In the genomic region with DNA sequence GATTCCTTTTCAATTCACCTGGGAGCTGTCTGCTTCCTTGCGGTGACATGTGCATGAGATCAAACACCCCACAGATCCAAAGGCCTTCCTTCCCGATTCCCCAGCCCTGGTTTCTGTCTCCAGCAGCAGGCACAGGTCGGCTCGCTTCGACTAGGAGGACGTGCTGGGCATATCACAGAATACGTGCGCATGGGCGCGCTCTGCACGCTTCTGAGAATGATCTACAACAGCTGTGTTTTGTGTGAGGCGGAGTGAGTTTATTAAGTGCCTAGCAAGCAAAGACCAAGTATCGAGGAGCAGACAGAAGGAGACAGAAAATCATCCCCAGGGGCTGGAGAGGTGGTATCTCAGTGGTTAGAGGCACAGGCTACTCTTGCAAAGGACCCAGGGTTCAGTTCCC, we compare ENCODE assay signal across 20 mouse cellular contexts. TPM values are rescaled to one million over a fixed set of nuclear protein-coding genes. Genes with fewer than 3 reads are reported as not detected.
A peak's percentile ranks its signal among the peaks of the same experiment; 100 is the strongest.
DNase-seq lines count a peak whose midpoint lies in the region; ATAC-seq and TF ChIP-seq lines count a peak whose summit lies in the region.
"Had no signal": no experiment of that assay in that cellular context is flagged by ENCODE, and none has a peak within 500 bp of the region (broad histone marks: within the 10 kb centered on the region; RNA-seq: fewer than 3 reads in every experiment).

No protein-coding gene starts in this region.

- no peaks in the 10 kb centered on the region for H3K36me3 ChIP-seq in lung, embryonic 15.5 days
- H3K36me3 ChIP-seq in stomach, embryonic 14.5 days (ENCODE audit: control insufficient read depth, insufficient read depth, low read length), result no peaks in the 10 kb centered on the region
- no peaks in the 10 kb centered on the region for H3K36me3 ChIP-seq in stomach, postnatal 0 days (ENCODE audit: control insufficient read depth, insufficient read depth, low read length)
- H3K36me3 ChIP-seq in limb, embryonic 10.5 days, result no peaks in the 10 kb centered on the region
- H3K36me3 ChIP-seq in thymus, adult 2 months (ENCODE audit: control insufficient read depth, insufficient read depth, low read length), result no peaks in the 10 kb centered on the region
- H3K36me3 ChIP-seq: embryonic facial prominence, embryonic 15.5 days; heart, embryonic 12.5 days had no signal

- H3K27me3 ChIP-seq in lung, embryonic 15.5 days, result no peaks in the 10 kb centered on the region
- H3K27me3 ChIP-seq in stomach, embryonic 14.5 days (ENCODE audit: control insufficient read depth, insufficient read depth, low read length), result no peaks in the 10 kb centered on the region
- no peaks in the 10 kb centered on the region for H3K27me3 ChIP-seq in stomach, postnatal 0 days (ENCODE audit: control insufficient read depth, insufficient read depth, low read length)
- H3K27me3 ChIP-seq in limb, embryonic 10.5 days (ENCODE audit: low read depth, poor library complexity, severe bottlenecking), result no peaks in the 10 kb centered on the region
- H3K27me3 ChIP-seq in thymus, adult 2 months (ENCODE audit: control insufficient read depth, insufficient read depth, low read length), result no peaks in the 10 kb centered on the region
- H3K27me3 ChIP-seq: embryonic facial prominence, embryonic 15.5 days; heart, embryonic 12.5 days had no signal

- H3K4me2 ChIP-seq in lung, embryonic 15.5 days, result no peak overlapping the region
- H3K4me2 ChIP-seq in stomach, embryonic 14.5 days (replicated peaks; ENCODE audit: low read depth, low read length), result no peak overlapping the region
- no peak overlapping the region for H3K4me2 ChIP-seq in stomach, postnatal 0 days (replicated peaks; ENCODE audit: low read depth)
- H3K4me2 ChIP-seq: embryonic facial prominence, embryonic 15.5 days; heart, embryonic 12.5 days had no signal

- ATAC-seq in lung, embryonic 15.5 days (ENCODE audit: borderline replicate concordance, extremely low read depth, low FRiP score, low TSS enrichment), result no peak
- ATAC-seq in stomach, embryonic 14.5 days (ENCODE audit: insufficient number of reproducible peaks, insufficient read depth, low FRiP score, low read depth), result no peak
- no peak for ATAC-seq in stomach, postnatal 0 days (ENCODE audit: low FRiP score, low TSS enrichment)

- H3K9me3 ChIP-seq in lung, embryonic 15.5 days, result no peaks in the 10 kb centered on the region
- no peaks in the 10 kb centered on the region for H3K9me3 ChIP-seq in stomach, embryonic 14.5 days (ENCODE audit: control insufficient read depth, low read depth, low read length)
- no peaks in the 10 kb centered on the region for H3K9me3 ChIP-seq in stomach, postnatal 0 days (ENCODE audit: control insufficient read depth, low read length)
- no peaks in the 10 kb centered on the region for H3K9me3 ChIP-seq in limb, embryonic 10.5 days (replicated peaks)
- H3K9me3 ChIP-seq: embryonic facial prominence, embryonic 15.5 days; heart, embryonic 12.5 days had no signal

- WGBS in lung, embryonic 15.5 days, result 56% methylated on average over 13 of the region's 13 CpGs
- WGBS in lung, adult 2 months, result 71% methylated on average over 13 of the region's 13 CpGs
- 53% methylated on average over 13 of the region's 13 CpGs for WGBS in stomach, embryonic 14.5 days
- WGBS in stomach, postnatal 0 days, result 50% methylated on average over 13 of the region's 13 CpGs
- 84% methylated on average over 13 of the region's 13 CpGs for WGBS in limb, embryonic 10.5 days
- WGBS in thymus, adult 2 months, result 93% methylated on average over 13 of the region's 13 CpGs

- TF ChIP-seq POLR2A in lung, adult 2 months (IDR thresholded peaks at IDR 0.05; ENCODE audit: borderline replicate concordance, extremely low read depth, low read depth, low read length), result no peak
- no peak for TF ChIP-seq POLR2A in thymus, adult 2 months (IDR thresholded peaks at IDR 0.05; ENCODE audit: control insufficient read depth, extremely low read depth, insufficient read depth, low read length, poor library complexity)

- H3K4me1 ChIP-seq in lung, embryonic 15.5 days, result peaks cover 23% of the 10 kb centered on the region; the same call in 1 of the 2 replicates
- H3K4me1 ChIP-seq in lung, adult 2 months (ENCODE audit: control insufficient read depth, insufficient read depth, low read length), result no peaks in the 10 kb centered on the region
- H3K4me1 ChIP-seq in stomach, embryonic 14.5 days (ENCODE audit: control insufficient read depth, insufficient read depth, low read length), result peaks cover 9% of the 10 kb centered on the region
- H3K4me1 ChIP-seq in stomach, postnatal 0 days (replicated peaks; ENCODE audit: control insufficient read depth, insufficient read depth), result no peaks in the 10 kb centered on the region
- peaks cover 26% of the 10 kb centered on the region for H3K4me1 ChIP-seq in limb, embryonic 10.5 days
- peaks cover 10% of the 10 kb centered on the region for H3K4me1 ChIP-seq in thymus, adult 2 months (replicated peaks; ENCODE audit: control insufficient read depth, insufficient read depth, low read length)
- H3K4me1 ChIP-seq: heart, embryonic 12.5 days had no signal

- 0 out of 2 replicates have a peak overlapping the region, but pooled peaks have one; percentile 27 for H3K27ac ChIP-seq in lung, embryonic 15.5 days
- H3K27ac ChIP-seq in stomach, embryonic 14.5 days (ENCODE audit: low read length), result peak overlapping the region; percentile 62
- H3K27ac ChIP-seq in stomach, postnatal 0 days (replicated peaks), result no peak overlapping the region
- peak overlapping the region; percentile 50; the same call in 1 of the 2 replicates for H3K27ac ChIP-seq in limb, embryonic 10.5 days
- H3K27ac ChIP-seq in thymus, adult 2 months (ENCODE audit: control insufficient read depth, insufficient read depth, low read length), result no peak overlapping the region
- H3K27ac ChIP-seq: embryonic facial prominence, embryonic 15.5 days had no signal

- no peak for TF ChIP-seq CTCF in lung, adult 2 months (IDR thresholded peaks at IDR 0.05; ENCODE audit: insufficient read depth, low read length)
- TF ChIP-seq CTCF in stomach, postnatal 0 days (IDR thresholded peaks at IDR 0.05; ENCODE audit: low read depth), result no peak
- no peak for TF ChIP-seq CTCF in thymus, adult 2 months (IDR thresholded peaks at IDR 0.05; ENCODE audit: borderline replicate concordance, control insufficient read depth, extremely low read depth, insufficient read depth, low read length, poor library complexity)

- no peak overlapping the region for H3K9ac ChIP-seq in lung, embryonic 15.5 days
- no peak overlapping the region for H3K9ac ChIP-seq in stomach, embryonic 14.5 days (replicated peaks; ENCODE audit: low read depth, low read length)
- H3K9ac ChIP-seq in stomach, postnatal 0 days (ENCODE audit: low read length), result no peak overlapping the region
- H3K9ac ChIP-seq: embryonic facial prominence, embryonic 15.5 days; heart, embryonic 12.5 days had no signal

- no peak overlapping the region for H3K4me3 ChIP-seq in lung, embryonic 15.5 days
- H3K4me3 ChIP-seq in lung, adult 2 months (replicated peaks; ENCODE audit: extremely low read depth, low read depth, low read length), result no peak overlapping the region
- no peak overlapping the region for H3K4me3 ChIP-seq in stomach, embryonic 14.5 days (ENCODE audit: low read depth, low read length)
- no peak overlapping the region for H3K4me3 ChIP-seq in stomach, postnatal 0 days (ENCODE audit: low read depth, low read length)
- no peak overlapping the region for H3K4me3 ChIP-seq in limb, embryonic 10.5 days
- no peak overlapping the region for H3K4me3 ChIP-seq in thymus, adult 2 months (ENCODE audit: control insufficient read depth, insufficient read depth, low read length)
- H3K4me3 ChIP-seq: embryonic facial prominence, embryonic 15.5 days; heart, embryonic 12.5 days had no signal

- no peak for DNase-seq in lung, adult 2 months
- DNase-seq in stomach, postnatal 0 days (ENCODE audit: low spot score), result no peak
- DNase-seq in limb, embryonic 10.5 days (ENCODE audit: low spot score), result no peak
- DNase-seq in thymus, adult 2 months, result no peak
- no peak for DNase-seq in right cerebral cortex, postnatal 14 days
- DNase-seq: adrenal gland, postnatal 10 days; cerebellum, adult 18-20 months; cerebellum, postnatal 25 days; gastrocnemius, postnatal 25 days; heart, adult 18-20 months; heart, postnatal 10 days; kidney, adult 8-10 months; kidney, postnatal 10 days; lung, postnatal 4 days; right cerebral cortex, adult 18-20 months; thymus, postnatal 14 days had no signal

- no peak for TF ChIP-seq EP300 in stomach, postnatal 0 days (optimal IDR thresholded peaks at IDR 0.05)

RNA-seq across cellular contexts. Expression of a gene that starts 17.0 kb away (rescaled TPM):
- 28.7 and 30.5 TPM in 2 replicates for polyA plus RNA-seq in lung, embryonic 15.5 days (2015; fragmentation: Nextera tagmentation; extraction: Ambion mirVana)
- 65.5 and 78.9 TPM in 2 replicates for polyA plus RNA-seq in lung, adult 2 months (2012; rRNA removed)
- polyA plus RNA-seq in stomach, embryonic 14.5 days (2014; fragmentation: Nextera tagmentation; extraction: Ambion mirVana), result 32.7 and 33.4 TPM in 2 replicates
- 11.1 and 12.1 TPM in 2 replicates for polyA plus RNA-seq in stomach, postnatal 0 days (2015; fragmentation: Nextera tagmentation; extraction: Ambion mirVana)
- 22.4 and 26.8 TPM in 2 replicates for polyA plus RNA-seq in limb, embryonic 10.5 days (2016; fragmentation: Nextera tagmentation; extraction: Ambion mirVana)
- polyA plus RNA-seq in thymus, adult 2 months (2012; rRNA removed), result 75.8 and 98.4 TPM in 2 replicates

Comparison
In these comparisons a context has a peak if more than half of its experiments do, and no peak if none do; other contexts are left out.
1. H3K27ac ChIP-seq: peak in lung, embryonic 15.5 days (single experiment), stomach, embryonic 14.5 days (single experiment) and limb, embryonic 10.5 days (single experiment); none in stomach, postnatal 0 days (single experiment) and thymus, adult 2 months (single experiment).